Mouse (Mus musculus) midbrain, embryonic 14.5 days (tissue): ENCODE measurements around the gene Pald1. TPM values are rescaled to one million over a fixed set of nuclear protein-coding genes. Genes with fewer than 3 reads are reported as not detected.

Source experiments
- ATAC-seq: fragments of 200-750 bp; cut with Nextera tagmentation; 2 replicates; pipeline ENCODE4 v1.8.0; 2017; ENCODE audit warnings: moderate number of reproducible peaks, moderate library complexity; ENCODE audit not compliant: low FRiP score, low TSS enrichment
- DNase-seq: peaks from one replicate; pipeline ENCODE4 v3.0.0-alpha.2; 2015
- H3K27ac ChIP-seq: fragments of 300-500 bp; sonication (generic); replicated peaks from 2 replicates; pipeline ENCODE4 v1.5.1; 2014; ENCODE audit warnings: mild to moderate bottlenecking, low read depth, low read length, moderate library complexity
- H3K27me3 ChIP-seq: fragments of 300-500 bp; sonication (generic); 2 replicates; pipeline ENCODE4 v1.6.1; 2014; ENCODE audit warnings: low read length, control low read depth, mixed read lengths; ENCODE audit not compliant: control insufficient read depth, insufficient read depth
- H3K36me3 ChIP-seq: fragments of 300-500 bp; sonication (generic); 2 replicates; pipeline ENCODE4 v1.6.1; 2014; ENCODE audit warnings: low read length, control low read depth; ENCODE audit not compliant: control insufficient read depth, insufficient read depth
- H3K4me1 ChIP-seq: fragments of 300-500 bp; sonication (generic); 2 replicates; pipeline ENCODE4 v1.6.1; 2014; ENCODE audit warnings: mild to moderate bottlenecking, antibody characterized with exemption, low read length, control low read depth; ENCODE audit not compliant: control insufficient read depth, insufficient read depth
- H3K4me2 ChIP-seq: fragments of 300-500 bp; sonication (generic); 2 replicates; pipeline ENCODE4 v1.6.1; 2014; ENCODE audit warnings: mild to moderate bottlenecking, low read length, moderate library complexity
- H3K4me3 ChIP-seq: fragments of 300-500 bp; sonication (generic); replicated peaks from 2 replicates; pipeline ENCODE4 v1.5.1; 2014; ENCODE audit warnings: low read depth, low read length
- H3K9ac ChIP-seq: fragments of 300-500 bp; sonication (generic); replicated peaks from 2 replicates; pipeline ENCODE4 v1.6.1; 2014; ENCODE audit warnings: mild to moderate bottlenecking, low read length, moderate library complexity
- H3K9me3 ChIP-seq: fragments of 300-500 bp; sonication (generic); 2 replicates; pipeline ENCODE4 v1.6.1; 2016; ENCODE audit warnings: low read length, control low read depth, mixed read lengths; ENCODE audit not compliant: control insufficient read depth
- WGBS: fragments of 180-500 bp; shearing (Covaris S2); extraction: QIAGEN DNeasy Blood & Tissue Kit; methylation state at CpG from one replicate; pipeline ENCODE4 v1.1.7; 2014; 5-methylcytosine and 5-hydroxymethylcytosine counted together
- polyA plus RNA-seq: library from polyadenylated mRNA; unstranded; fragments of >200 nt; fragmentation: Nextera tagmentation; extraction: Ambion mirVana; gene quantifications from 2 replicates; pipeline ENCODE4 v1.2.1, GENCODE M21; 2014

Pald1 gene
- polyA plus RNA-seq, 1 experiment from 2014 or later = 18.7 TPM

DNA sequence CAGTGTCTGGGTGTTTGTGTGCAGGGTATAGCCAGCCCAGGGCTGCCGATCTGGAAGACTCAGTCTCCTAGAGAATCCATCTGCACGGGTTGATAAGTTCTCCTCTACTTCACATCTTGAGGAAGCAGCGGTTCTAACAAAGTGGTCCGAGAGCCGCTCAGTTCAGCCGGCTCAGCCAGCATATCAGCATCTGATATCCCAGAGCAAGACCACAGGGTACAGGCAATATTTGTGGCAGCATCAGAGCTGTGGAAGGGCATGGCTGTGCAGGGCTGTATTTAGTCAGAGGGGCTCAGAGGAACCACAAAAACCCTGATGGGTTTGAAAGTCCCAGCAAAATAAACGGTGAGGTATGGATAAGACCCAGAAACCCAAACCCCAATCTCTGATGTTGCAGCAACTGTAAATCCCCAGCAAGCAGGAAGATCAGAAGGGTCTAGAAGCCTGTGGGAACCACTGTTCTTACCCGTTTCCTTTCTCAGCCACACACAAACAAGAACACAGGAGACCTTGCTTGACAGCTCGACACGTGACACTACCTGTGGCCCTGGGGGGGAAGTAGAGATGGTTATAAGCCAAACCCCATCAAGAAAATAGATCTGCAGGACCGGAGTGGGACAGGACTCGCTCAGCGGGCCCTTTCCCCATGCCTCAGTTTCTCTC is 77.3 kb downstream of the Pald1 start:
- DNase-seq (no peak), ATAC-seq (no peak)
- H3K4me1 ChIP-seq = no peaks in the 10 kb centered on the region
- no peak overlapping the region for H3K4me3 ChIP-seq
- WGBS = 85% methylated on average over 13 of the region's 13 CpGs
- no peak overlapping the region for H3K27ac ChIP-seq
- H3K27me3 ChIP-seq = no peaks in the 10 kb centered on the region
- no peak overlapping the region for H3K9ac ChIP-seq
- no peaks in the 10 kb centered on the region for H3K9me3 ChIP-seq
- H3K36me3 ChIP-seq = no peaks in the 10 kb centered on the region
- no peak overlapping the region for H3K4me2 ChIP-seq

DNA sequence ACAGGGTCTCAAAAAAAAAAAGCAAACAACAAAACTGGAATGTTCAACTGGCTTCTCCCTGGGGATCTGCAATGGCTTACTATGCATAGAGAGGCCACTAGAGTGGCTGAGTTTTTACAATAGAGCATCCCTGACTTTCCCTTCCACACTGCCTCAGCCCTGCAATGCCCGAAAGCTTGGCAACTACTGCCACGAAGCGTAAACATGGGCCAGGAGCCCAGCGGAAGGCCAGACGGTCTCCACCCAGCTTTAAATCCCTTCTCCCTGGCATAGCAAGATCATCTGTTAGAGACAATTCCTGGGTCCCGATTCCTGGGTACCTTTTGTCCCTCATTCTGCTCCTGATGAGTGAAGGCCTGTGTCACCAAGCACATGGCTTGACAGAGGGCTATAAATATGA is 79.3 kb downstream of the Pald1 start:
- H3K4me2 ChIP-seq = no peak overlapping the region
- no peaks in the 10 kb centered on the region for H3K9me3 ChIP-seq
- H3K9ac ChIP-seq = no peak overlapping the region
- H3K4me3 ChIP-seq = no peak overlapping the region
- no peaks in the 10 kb centered on the region for H3K27me3 ChIP-seq
- H3K36me3 ChIP-seq = no peaks in the 10 kb centered on the region
- DNase-seq (no peak), ATAC-seq (no peak)
- 85% methylated on average over 6 of the region's 6 CpGs for WGBS
- H3K4me1 ChIP-seq = no peaks in the 10 kb centered on the region
- no peak overlapping the region for H3K27ac ChIP-seq

DNA sequence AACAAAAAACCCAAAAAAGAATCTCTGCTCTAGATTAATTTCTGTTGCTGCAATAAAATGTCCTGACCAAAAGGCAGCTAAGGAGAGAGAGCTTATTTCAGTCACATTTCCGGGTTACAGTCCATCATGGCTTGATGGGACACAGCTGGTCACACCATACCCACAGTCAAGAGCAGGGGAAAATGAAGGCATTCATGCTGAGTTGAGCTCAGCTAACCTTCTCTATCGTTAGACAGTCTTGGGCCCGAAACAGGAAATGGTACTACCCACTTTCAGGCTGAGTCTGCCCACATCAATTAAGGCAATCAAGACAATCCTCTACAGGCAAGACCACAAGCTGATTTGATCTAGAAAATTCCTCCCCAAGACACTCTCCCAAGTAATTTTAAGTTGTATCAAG is 82.3 kb downstream of the Pald1 start:
- DNase-seq = no peak
- no peak for ATAC-seq
- H3K4me3 ChIP-seq = no peak overlapping the region

DNA sequence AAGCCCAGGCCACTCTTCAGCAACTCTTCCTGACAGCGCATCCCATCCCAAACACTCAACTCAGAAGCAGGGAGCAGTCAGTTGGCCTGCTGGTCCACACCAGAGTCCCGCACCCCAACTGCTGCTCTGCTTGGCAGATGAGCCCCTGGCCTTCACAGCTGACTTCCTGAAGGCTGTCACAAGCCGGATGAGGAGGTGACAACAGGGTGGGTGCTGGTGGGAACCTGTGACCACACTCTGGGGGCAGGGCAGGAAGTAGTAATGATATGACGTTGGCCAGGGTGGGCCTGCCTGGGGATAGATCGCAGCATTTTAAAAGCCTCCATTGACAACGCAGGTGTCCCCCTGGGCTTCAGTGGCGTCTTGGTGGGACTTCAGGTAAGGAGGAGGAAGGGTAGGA is 85.9 kb downstream of the Pald1 start, which contains the start of gene Prf1:
Prf1 (plus strand) TSS at position 357 of the 400 bp plus-strand sequence.
- Histone ChIP-seq H3K27me3 (no peaks in the 10 kb centered on the region), H3K4me1 (no peaks in the 10 kb centered on the region), H3K9ac (no peak within 1 kb of the TSS), H3K36me3 (no peaks in the 10 kb centered on the region), H3K9me3 (no peaks in the 10 kb centered on the region), H3K27ac (no peak within 1 kb of the TSS), H3K4me2 (no peak within 1 kb of the TSS), H3K4me3 (no peak within 1 kb of the TSS)
- 90% methylated on average over 7 of the region's 7 CpGs for WGBS
- DNase-seq = no peak
- no peak for ATAC-seq

More for the DNA sequence above, 82.3 kb downstream of the Pald1 start:
- H3K27ac ChIP-seq = no peak overlapping the region
- H3K4me1 ChIP-seq = no peaks in the 10 kb centered on the region
- H3K9ac ChIP-seq = no peak overlapping the region
- H3K36me3 ChIP-seq = no peaks in the 10 kb centered on the region
- H3K9me3 ChIP-seq = no peaks in the 10 kb centered on the region
- H3K27me3 ChIP-seq = no peaks in the 10 kb centered on the region
- 88% methylated on average over 3 of the region's 3 CpGs for WGBS
- no peak overlapping the region for H3K4me2 ChIP-seq

DNA sequence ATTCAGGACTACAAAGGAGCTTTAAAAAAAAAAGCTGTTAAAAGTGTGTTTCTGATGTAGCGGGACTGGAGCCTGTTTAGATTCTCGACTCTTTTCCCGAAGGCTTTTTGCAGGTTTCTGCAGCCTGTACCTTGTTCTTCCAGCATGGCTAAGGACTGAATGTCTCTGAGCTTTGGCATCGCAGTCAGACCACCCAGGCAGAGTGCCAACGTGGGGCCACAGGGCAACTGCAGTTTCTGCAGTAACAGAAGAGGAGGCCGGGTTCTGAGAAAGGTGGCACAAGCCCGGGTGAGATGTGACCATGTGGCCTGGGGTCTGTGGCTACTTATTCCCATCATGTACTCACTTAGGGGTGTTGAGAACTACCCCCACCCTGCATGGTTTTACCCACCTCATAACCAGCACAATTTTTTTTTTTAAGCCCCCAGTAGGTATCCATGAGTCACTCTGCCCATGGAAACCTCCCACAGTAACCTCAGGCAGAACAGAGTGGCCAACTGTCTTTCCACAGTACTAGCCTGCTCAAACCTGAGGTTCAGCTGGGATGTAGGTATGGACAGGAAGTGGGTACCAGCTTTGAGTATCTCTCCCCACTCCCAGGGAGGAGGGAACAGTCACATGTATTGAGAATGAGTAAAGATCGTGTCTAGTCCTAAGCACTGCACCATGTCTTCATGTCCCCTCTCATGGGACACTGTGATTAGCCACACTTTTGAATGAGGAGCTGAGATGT is 86.5 kb downstream of the Pald1 start:
- Histone ChIP-seq H3K36me3 (no peaks in the 10 kb centered on the region), H3K27me3 (no peaks in the 10 kb centered on the region), H3K4me2 (no peak overlapping the region), H3K27ac (no peak overlapping the region), H3K4me3 (no peak overlapping the region), H3K4me1 (no peaks in the 10 kb centered on the region), H3K9me3 (no peaks in the 10 kb centered on the region), H3K9ac (no peak overlapping the region)
- 85% methylated on average over 8 of the region's 8 CpGs for WGBS
- DNase-seq (no peak), ATAC-seq (no peak)

DNA sequence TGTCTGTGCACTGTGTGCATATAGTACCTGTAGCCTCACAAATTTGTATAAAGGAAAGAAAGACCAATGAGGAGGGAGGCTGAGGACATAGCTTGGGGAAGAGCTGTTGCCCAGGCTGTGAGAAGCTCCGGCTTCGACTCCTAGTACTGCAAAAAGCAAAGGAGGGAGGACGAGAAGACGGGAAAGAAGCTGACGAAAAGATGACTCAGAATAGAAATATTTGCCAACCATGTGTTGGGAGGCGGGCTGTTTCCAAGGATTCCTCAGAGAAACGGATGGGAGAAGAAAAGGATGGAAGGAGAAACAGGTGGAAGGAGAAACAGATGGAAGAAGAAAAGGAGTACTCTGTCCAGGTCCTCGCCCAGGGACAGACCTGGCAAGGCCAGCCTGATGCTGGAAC is 89.1 kb downstream of the Pald1 start:
- Histone ChIP-seq H3K27ac (no peak overlapping the region), H3K9ac (no peak overlapping the region), H3K36me3 (no peaks in the 10 kb centered on the region), H3K27me3 (no peaks in the 10 kb centered on the region), H3K4me3 (no peak overlapping the region), H3K4me2 (no peak overlapping the region), H3K4me1 (no peaks in the 10 kb centered on the region), H3K9me3 (no peaks in the 10 kb centered on the region)
- 91% methylated on average over 8 of the region's 8 CpGs for WGBS
- DNase-seq (no peak), ATAC-seq (no peak)

DNA sequence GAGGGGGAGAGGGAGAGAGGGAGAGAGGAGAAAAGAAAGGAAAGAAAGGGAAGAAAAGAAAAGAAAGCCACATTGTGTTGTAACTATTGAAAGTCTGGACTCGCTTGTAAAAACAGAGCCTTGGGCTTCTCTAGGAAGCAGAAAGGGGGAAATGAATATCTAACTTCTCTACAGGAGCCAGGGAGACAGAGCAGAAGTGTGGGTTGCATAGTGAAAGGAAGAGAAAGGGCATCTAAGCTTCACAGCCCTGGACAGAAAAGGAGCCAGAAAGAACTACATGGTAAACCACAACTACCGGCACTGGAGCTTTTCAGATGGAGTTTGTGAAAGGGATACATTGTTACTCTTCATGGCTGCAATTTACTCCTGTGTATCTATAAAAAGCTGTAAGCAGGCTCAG is 92.9 kb downstream of the Pald1 start:
- Histone ChIP-seq H3K27me3 (no peaks in the 10 kb centered on the region), H3K9me3 (no peaks in the 10 kb centered on the region), H3K36me3 (no peaks in the 10 kb centered on the region), H3K4me3 (no peak overlapping the region), H3K4me2 (no peak overlapping the region), H3K9ac (no peak overlapping the region), H3K4me1 (no peaks in the 10 kb centered on the region), H3K27ac (no peak overlapping the region)
- ATAC-seq (no peak), DNase-seq (no peak)
- WGBS = 46% methylated on average over 2 of the region's 2 CpGs

DNA sequence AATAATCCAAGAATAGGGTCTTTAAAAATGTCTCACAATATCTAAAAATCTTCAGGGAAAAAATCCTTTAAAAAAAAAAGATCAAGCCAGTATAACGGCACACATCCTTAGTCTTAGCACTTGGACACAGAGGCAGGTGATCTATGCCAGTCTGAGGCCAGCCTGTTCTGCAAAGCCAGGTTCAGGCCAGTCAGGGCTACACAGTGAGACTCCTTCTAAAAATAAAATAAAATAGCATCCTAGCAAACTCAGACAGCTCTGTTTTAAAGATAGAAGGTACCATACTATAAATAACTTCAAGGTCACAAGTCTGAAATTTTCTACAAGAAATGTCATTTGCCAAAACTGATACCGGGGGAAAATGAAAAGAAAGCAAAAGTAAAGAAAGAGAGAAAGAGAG is 93.3 kb downstream of the Pald1 start:
- no peak for DNase-seq
- Histone ChIP-seq H3K9ac (no peak overlapping the region), H3K4me3 (no peak overlapping the region), H3K4me1 (no peaks in the 10 kb centered on the region), H3K27me3 (no peaks in the 10 kb centered on the region), H3K27ac (no peak overlapping the region), H3K9me3 (no peaks in the 10 kb centered on the region), H3K4me2 (no peak overlapping the region), H3K36me3 (no peaks in the 10 kb centered on the region)
- ATAC-seq = no peak
- 92% methylated on average over 2 of the region's 2 CpGs for WGBS

DNA sequence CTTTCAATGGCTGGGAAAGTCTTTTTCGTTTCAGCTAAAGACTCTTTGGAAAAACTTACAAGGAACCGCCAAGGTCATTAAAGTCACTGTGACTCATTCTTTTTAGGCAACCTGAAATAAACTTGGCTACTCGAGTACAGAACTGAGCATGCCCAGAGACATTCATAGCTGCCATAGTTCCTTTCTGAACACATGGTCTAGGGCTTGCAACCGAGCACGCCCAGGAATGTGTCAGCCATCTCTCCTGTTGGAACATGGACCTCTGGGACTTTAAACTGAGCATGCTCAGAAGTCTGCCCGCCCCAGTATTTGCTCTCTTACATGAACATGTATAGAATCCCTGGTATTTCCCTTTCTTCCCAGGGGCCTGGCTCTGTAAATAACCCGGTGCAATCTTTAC is 97.1 kb downstream of the Pald1 start:
- no peak overlapping the region for H3K4me3 ChIP-seq
- H3K9ac ChIP-seq = no peak overlapping the region
- peak; percentile 16 for DNase-seq
- H3K27ac ChIP-seq = no peak overlapping the region
- no peaks in the 10 kb centered on the region for H3K4me1 ChIP-seq
- no peaks in the 10 kb centered on the region for H3K36me3 ChIP-seq
- H3K4me2 ChIP-seq = no peak overlapping the region
- H3K9me3 ChIP-seq = no peaks in the 10 kb centered on the region
- ATAC-seq = no peak
- H3K27me3 ChIP-seq = no peaks in the 10 kb centered on the region
- WGBS = 60% methylated on average over 7 of the region's 7 CpGs
